Mouse (Mus musculus): ENCODE results near the gene Polr2l.

- TF ChIP-seq EP300 (IDR thresholded peaks at IDR 0.05; ENCODE audit: low read depth): no peak; the same call in 1 of the 2 replicates
- TF ChIP-seq CTCF (IDR thresholded peaks at IDR 0.05; ENCODE audit: low read depth): no peak
Observed at GRCm38 (mm10) chr7:141475011-141475804, at the start of gene Polr2l, which contains the start of gene Tspan4.
